Comparison of ENCODE assay signal across 11 mouse cellular contexts in genomic region chr8:48220529-48221181, GRCm38 (mm10).
DNase-seq lines count a peak whose midpoint lies in the region; ATAC-seq lines count a peak whose summit lies in the region.
"Had no signal": no experiment of that assay in that cellular context is flagged by ENCODE, and none has a peak within 500 bp of the region (broad histone marks: within the 10 kb centered on the region; RNA-seq: fewer than 3 reads in every experiment).

No protein-coding gene starts in this region.

- H3K4me2 ChIP-seq in hindbrain, embryonic 13.5 days, result no peak overlapping the region
- no peak overlapping the region for H3K4me2 ChIP-seq in neural tube, embryonic 13.5 days
- H3K4me2 ChIP-seq in midbrain, embryonic 14.5 days (ENCODE audit: low read length), result no peak overlapping the region

- WGBS in hindbrain, embryonic 10.5 days, result 81% methylated on average over 25 of the region's 25 CpGs
- 69% methylated on average over 25 of the region's 25 CpGs for WGBS in hindbrain, embryonic 13.5 days
- 51% methylated on average over 25 of the region's 25 CpGs for WGBS in neural tube, embryonic 13.5 days
- WGBS in midbrain, embryonic 14.5 days, result 87% methylated on average over 25 of the region's 25 CpGs

- DNase-seq in hindbrain, embryonic 10.5 days (ENCODE audit: low spot score), result no peak
- DNase-seq in neural tube, embryonic 10.5 days (ENCODE audit: extremely low spot score, low spot score), result no peak
- DNase-seq in hindlimb bud, embryonic 11.5 days (ENCODE audit: extremely low spot score, low read depth, low spot score), result peak; percentile 73
- DNase-seq in testis, postnatal 14 days (ENCODE audit: low spot score), result peak; percentile 56
- DNase-seq in adrenal gland, postnatal 10 days, result no peak
- DNase-seq in midbrain, embryonic 14.5 days, result no peak
- DNase-seq: gastrocnemius, postnatal 25 days; liver, postnatal 0 days had no signal

- H3K9me3 ChIP-seq in hindbrain, embryonic 10.5 days, result no peaks in the 10 kb centered on the region
- no peaks in the 10 kb centered on the region for H3K9me3 ChIP-seq in hindbrain, embryonic 13.5 days
- H3K9me3 ChIP-seq in neural tube, embryonic 13.5 days, result no peaks in the 10 kb centered on the region
- no peaks in the 10 kb centered on the region for H3K9me3 ChIP-seq in midbrain, embryonic 14.5 days (ENCODE audit: control insufficient read depth, low read length)

- 0 out of 2 replicates have a peak overlapping the region, but pooled peaks have one; percentile 53 for H3K27ac ChIP-seq in hindbrain, embryonic 10.5 days
- no peak overlapping the region for H3K27ac ChIP-seq in hindbrain, embryonic 13.5 days
- H3K27ac ChIP-seq in neural tube, embryonic 13.5 days (replicated peaks), result no peak overlapping the region
- H3K27ac ChIP-seq in midbrain, embryonic 14.5 days (replicated peaks; ENCODE audit: low read depth, low read length), result no peak overlapping the region

- H3K4me1 ChIP-seq in hindbrain, embryonic 10.5 days (replicated peaks), result peaks cover 52% of the 10 kb centered on the region
- peaks cover 38% of the 10 kb centered on the region for H3K4me1 ChIP-seq in hindbrain, embryonic 13.5 days (replicated peaks)
- H3K4me1 ChIP-seq in neural tube, embryonic 13.5 days (replicated peaks), result peaks cover 46% of the 10 kb centered on the region
- peaks cover 14% of the 10 kb centered on the region for H3K4me1 ChIP-seq in midbrain, embryonic 14.5 days (ENCODE audit: control insufficient read depth, insufficient read depth, low read length)

- peaks cover 18% of the 10 kb centered on the region for H3K27me3 ChIP-seq in hindbrain, embryonic 10.5 days (ENCODE audit: insufficient read depth, poor library complexity, severe bottlenecking)
- peaks cover 44% of the 10 kb centered on the region for H3K27me3 ChIP-seq in hindbrain, embryonic 13.5 days
- H3K27me3 ChIP-seq in neural tube, embryonic 13.5 days, result peaks cover 24% of the 10 kb centered on the region
- H3K27me3 ChIP-seq in midbrain, embryonic 14.5 days (ENCODE audit: control insufficient read depth, insufficient read depth, low read length), result 0 out of 2 replicates have a peak, but pooled peaks cover 2% of the 10 kb centered on the region

- H3K36me3 ChIP-seq in hindbrain, embryonic 10.5 days, result no peaks in the 10 kb centered on the region
- H3K36me3 ChIP-seq in hindbrain, embryonic 13.5 days, result no peaks in the 10 kb centered on the region
- no peaks in the 10 kb centered on the region for H3K36me3 ChIP-seq in neural tube, embryonic 13.5 days
- no peaks in the 10 kb centered on the region for H3K36me3 ChIP-seq in midbrain, embryonic 14.5 days (ENCODE audit: control insufficient read depth, insufficient read depth, low read length)

- H3K4me3 ChIP-seq in hindbrain, embryonic 10.5 days, result no peak overlapping the region
- H3K4me3 ChIP-seq in hindbrain, embryonic 13.5 days, result no peak overlapping the region
- no peak overlapping the region for H3K4me3 ChIP-seq in neural tube, embryonic 13.5 days
- no peak overlapping the region for H3K4me3 ChIP-seq in midbrain, embryonic 14.5 days (replicated peaks; ENCODE audit: low read depth, low read length)
- H3K4me3 ChIP-seq: megakaryocyte, embryonic 14.5 days had no signal

- no peak overlapping the region for H3K9ac ChIP-seq in hindbrain, embryonic 13.5 days
- no peak overlapping the region for H3K9ac ChIP-seq in neural tube, embryonic 13.5 days
- no peak overlapping the region for H3K9ac ChIP-seq in midbrain, embryonic 14.5 days (replicated peaks; ENCODE audit: low read length)
- H3K9ac ChIP-seq: liver, postnatal 0 days had no signal

- no peak for ATAC-seq in hindbrain, embryonic 13.5 days (ENCODE audit: low FRiP score)
- ATAC-seq in neural tube, embryonic 13.5 days (ENCODE audit: low read depth), result 0 out of 2 replicates have a peak, but pooled peaks have one; percentile 14
- no peak for ATAC-seq in midbrain, embryonic 14.5 days (ENCODE audit: low FRiP score, low TSS enrichment)
- ATAC-seq: liver, postnatal 0 days had no signal

Comparison
In these comparisons a context has a peak if more than half of its experiments do, and no peak if none do; other contexts are left out.
1. DNase-seq: peak in hindlimb bud, embryonic 11.5 days (single experiment) and testis, postnatal 14 days (single experiment); none in hindbrain, embryonic 10.5 days (single experiment), neural tube, embryonic 10.5 days (single experiment), adrenal gland, postnatal 10 days (single experiment) and midbrain, embryonic 14.5 days (single experiment).